Mouse (Mus musculus): Measurements from ENCODE around the gene Cotl1.
A peak's percentile ranks its signal among the peaks of the same experiment; 100 is the strongest.

Gene Cotl1

DNA sequence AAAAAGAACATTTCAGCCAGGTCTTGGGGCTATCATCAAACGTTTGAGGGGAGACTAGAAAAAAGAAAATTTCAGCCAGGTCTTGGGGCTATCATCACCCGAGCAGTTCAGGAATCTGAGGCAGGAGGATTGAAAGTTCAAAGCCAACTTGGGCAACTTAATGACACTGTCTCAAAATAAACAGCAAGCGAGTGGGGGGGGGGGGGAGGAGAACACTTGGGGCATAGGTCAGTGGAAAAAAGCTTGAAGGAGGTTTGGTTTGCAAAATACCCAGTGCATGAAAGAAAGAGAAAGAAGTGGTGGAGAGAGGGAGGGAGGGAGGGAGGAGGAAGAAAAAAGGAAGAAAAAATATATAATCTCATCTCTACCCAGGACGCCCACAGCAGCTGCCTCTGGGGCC, 53.0 kb downstream of the Cotl1 start:
- no peak for DNase-seq (ENCODE audit: low read depth, low spot score)

DNA sequence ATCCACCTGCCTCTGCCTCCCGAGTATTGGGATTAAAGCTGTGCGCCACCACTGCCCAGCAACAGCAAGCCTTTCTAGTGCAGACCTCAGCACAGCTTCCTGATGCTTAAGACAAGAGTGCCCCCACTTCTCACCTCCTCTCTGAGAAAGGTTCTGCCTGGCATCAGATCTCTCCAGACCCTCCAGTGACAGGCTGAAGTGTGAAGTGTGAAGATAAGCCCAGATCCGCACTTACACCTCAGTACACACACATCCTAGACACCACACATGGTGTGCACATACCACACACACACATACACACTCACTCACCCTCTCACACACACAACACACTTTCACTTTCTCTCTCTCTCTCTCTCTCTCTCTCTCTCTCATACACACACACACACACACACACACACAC, 53.5 kb downstream of the Cotl1 start:
- no peak for DNase-seq (ENCODE audit: low read depth, low spot score)

DNA sequence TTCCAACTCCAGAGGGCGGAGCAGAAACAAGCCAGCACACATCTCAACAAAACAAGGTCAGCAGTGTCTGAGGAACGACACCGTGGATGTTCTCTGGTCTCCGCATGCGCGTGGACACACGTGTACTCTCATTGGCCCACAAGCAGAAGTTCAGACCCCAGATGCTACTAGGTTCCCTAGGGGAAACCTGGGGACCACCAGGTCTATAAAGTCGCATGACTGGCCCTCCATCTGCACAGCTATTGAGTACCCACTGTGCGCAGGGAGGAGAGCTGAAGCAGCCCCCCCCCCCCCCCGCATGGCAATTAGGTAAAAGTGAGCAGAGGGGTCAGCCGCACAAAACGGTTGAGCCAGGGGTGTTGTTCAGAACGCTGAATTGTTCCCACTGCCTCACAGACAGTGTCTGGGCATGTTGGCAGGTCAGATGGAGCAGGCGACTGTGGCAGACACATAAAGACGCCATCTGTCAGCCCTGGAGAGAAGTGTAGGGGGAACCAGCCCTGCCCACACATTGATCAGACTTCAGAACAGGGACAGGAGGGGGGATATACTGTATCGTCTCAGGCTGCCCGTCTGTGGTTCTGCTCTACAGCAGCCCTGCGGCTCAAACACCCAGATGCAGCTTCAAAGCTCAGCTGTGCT, 54.5 kb downstream of the Cotl1 start:
- no peak for DNase-seq (ENCODE audit: low read depth, low spot score)

DNA sequence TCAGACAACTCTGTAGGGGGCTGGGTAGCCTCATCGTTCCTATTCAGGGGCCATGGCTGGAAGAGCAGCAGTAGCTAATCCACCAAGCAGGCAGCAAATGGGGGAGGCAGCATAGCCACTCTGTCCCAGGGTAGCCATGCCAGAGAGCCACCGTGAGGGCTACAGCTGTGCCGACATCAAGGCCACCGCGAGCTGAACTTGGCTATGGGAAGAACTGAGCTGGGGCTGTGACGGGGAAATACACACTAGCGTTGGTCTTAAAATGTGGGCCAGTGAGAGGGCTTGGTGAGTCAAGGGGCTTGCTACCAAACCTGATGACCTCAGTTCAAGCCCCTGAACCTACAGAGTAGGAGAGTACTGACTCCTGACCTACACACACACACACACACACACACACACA, 55.7 kb downstream of the Cotl1 start:
- no peak for DNase-seq (ENCODE audit: low read depth, low spot score)

DNA sequence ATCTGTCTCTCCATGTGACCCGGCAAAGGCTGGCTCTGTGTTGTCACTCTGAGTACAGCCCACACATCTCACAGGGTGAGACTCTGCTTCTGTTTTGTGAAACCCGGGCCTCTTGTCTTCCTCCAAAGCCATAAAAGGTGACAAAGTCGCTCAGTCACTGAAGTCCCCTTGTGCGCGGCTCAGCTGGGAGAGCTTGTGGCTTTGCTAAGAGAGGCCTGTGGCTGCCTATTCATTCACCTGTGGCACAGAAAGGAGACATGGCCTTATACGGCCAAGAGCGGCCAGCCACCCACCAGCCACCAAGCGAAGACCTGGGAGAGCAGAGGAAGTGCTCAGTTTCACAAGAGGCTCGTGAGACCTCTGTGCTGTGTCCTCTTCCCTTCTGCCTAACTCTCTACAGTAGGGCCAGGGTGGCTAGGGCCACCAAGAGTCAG, 56.2 kb downstream of the Cotl1 start:
- DNase-seq (ENCODE audit: low read depth, low spot score), result no peak

DNA sequence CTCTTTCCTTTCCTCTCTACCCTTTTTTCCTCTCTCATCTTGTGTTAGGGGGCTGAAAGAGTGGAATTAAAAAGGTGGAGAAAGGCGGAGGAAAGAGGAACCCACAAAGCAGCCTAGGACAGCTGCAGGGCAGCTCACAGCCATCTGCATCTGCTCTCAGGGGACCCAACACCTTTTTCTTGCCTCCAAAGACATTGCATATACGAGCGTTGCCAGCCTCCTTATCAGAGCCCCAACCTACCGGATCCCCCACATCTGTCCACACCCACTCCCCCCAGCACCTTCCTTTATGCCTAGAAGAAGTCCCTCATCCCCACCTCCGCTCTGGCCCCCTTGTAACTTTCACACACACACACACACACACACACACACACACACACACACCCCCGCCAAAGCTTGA, 56.8 kb downstream of the Cotl1 start:
- DNase-seq (ENCODE audit: low read depth, low spot score), result no peak

DNA sequence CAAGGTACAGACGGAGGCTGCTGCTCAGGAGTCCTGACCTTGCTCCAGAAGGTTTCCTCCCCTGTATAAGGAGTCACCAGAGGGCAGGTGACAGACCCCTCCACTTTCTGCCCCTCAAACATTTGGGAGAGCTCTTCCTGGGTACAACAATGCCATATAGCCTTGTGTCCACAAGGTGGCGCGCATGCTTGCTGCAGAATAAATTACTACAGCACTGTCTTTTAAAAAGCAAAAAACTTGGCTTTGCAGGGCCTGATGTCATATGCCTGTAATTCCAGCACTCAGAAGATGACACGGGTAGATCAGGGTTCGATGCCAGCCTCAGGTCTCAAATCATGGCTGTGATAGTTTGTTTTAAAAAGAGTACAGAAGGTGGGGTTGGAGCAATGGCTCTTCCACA, 57.6 kb downstream of the Cotl1 start:
- DNase-seq (ENCODE audit: low read depth, low spot score), result peak; percentile 86

DNA sequence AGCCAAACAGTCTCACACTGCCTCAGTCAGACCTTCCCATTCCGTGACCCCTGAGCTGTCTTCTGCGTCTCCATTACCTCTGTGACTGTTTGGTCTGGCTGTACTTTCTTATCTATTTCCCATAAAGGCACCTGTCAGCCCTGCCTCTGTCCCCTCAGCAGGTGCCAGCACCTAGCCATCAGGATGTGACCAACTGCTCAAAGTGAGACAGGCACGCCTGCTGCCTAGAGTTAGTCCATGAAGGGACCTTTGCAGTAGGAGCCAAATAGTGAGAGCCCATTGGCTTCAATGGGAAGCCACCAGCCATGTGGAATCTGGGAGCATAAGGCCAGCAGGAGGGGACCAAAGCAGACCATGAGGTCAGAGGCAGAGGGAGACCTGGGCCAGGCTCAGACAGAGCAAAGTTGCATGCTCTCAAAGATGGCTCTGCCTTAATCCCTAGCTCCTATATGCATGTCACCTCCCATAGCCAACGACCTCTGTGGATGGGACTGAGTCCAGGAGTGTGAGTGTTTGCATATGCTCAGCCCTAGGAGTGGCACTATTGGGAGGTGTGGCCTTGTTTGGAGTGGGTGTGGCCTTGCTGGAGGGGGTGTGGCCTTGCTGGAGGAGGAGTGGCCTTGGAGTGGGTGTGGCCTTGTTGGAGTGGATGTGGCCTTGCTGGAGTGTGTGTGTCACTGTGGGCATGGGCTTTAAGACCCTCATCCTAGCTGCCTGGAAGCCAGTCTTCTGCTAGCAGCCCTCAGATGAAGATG, 59.1 kb downstream of the Cotl1 start:
- peak; percentile 17 for DNase-seq (ENCODE audit: low read depth, low spot score)

DNA sequence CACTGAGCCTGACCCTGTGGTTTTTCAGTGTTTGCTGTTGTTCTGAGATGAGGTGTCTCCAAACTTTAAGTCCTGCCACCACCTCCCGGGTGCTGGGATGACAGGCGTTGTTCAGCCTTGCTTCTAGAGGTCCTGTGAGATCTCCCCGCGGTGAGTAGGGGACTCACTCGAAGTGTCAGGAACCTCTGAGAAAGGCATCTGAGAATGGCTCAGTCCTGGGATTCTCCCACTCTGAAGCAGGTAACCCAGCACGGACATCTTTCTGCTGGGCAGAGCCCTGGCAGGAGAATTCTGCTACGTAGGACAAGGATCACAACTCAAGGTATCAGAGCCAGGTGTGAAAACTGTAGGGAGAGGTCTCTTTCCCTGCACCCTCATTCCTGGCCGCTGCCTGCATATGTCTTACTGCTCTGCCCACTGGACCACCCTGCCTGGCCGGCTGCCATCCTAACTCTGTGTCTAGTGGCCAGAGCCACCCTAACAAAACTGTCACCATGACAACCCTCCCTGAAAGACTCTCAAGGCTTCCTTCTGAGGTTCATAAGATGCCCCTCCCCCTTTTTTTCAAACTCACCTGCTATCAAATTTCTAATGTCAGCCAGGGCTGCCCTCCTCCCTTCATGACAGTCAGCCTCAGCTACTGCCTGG, 59.8 kb downstream of the Cotl1 start:
- no peak for DNase-seq (ENCODE audit: low read depth, low spot score)

DNA sequence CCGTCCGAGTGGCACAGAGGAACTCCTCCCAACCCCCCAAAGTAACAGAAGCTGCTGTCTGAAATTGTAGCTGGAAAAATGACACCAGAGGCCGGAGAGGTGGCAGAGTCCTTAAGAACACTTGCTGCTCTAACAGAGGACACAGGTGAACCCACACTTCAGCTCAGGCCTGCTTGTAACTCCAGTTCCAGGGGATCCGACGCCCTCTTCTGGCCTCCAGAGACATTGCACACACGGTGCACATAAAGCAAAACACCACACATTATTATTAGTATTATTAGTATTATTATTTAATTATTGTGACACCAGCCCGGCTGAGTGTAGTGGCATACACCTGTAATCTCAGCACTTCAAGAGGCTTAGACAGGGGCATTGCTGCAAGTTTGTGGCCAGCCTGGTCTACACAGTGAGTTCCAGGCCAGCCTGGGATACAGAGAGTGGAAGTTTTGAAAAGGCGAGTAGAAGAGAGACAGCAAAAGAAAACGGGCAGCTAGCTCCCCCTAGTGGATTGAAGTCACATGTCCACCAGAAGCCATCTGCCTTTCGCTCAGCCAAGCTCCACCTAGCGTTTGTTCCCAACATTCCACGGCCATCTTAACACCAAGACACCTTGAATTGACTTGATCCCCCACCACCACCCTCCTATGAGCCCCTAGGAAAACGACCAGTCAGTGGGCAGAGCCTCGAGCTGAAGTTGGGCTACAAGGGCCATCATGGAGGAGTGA, 61.2 kb downstream of the Cotl1 start:
- DNase-seq (ENCODE audit: low read depth, low spot score), result peak; percentile 90

DNA sequence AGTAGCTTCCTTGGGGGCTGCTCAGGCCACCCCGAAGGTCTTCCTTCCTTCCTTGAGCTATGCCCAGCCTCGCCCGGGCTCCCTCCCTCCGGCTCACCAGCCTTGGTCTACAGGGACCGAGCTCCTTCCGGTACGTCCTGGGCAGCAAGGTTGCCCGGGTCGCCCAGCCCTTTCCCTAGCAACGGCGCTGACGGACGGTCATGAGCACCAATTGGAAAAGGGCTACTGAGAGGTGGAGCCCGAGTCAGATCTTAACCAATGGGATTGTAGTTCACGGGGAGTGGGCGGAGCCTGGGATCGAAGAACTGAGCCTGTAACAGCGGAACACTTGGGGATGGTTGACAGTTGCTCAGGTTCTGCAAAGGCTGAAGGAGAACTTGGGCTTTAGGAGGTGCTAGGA, 62.1 kb downstream of the Cotl1 start, which contains the start of gene Tldc1:
Gene Tldc1, minus strand, starts transcription at position 154 of the 400 bp plus-strand sequence.
- DNase-seq (ENCODE audit: low read depth, low spot score), result peak; percentile 96

DNA sequence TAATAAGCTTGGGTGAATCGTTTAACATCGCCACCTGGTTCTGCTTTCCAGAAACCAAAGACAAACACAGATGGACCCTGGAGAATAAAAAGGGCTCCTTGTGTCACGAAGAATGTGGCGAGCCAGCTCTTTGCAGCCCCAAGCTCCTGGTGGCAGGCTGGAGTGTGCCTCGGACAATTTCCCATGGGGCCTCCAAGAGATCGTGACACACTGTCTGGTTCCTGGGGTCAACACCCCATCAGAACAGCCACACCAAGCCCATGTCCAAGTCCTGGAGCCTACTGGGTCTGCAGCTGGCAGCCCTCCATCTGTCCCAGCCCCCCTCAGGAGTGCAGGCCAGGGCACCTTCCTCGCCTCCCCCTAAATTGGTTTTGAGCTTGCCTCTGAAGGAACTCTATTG, 62.6 kb downstream of the Cotl1 start:
- peak; percentile 32 for DNase-seq (ENCODE audit: low read depth, low spot score)

DNA sequence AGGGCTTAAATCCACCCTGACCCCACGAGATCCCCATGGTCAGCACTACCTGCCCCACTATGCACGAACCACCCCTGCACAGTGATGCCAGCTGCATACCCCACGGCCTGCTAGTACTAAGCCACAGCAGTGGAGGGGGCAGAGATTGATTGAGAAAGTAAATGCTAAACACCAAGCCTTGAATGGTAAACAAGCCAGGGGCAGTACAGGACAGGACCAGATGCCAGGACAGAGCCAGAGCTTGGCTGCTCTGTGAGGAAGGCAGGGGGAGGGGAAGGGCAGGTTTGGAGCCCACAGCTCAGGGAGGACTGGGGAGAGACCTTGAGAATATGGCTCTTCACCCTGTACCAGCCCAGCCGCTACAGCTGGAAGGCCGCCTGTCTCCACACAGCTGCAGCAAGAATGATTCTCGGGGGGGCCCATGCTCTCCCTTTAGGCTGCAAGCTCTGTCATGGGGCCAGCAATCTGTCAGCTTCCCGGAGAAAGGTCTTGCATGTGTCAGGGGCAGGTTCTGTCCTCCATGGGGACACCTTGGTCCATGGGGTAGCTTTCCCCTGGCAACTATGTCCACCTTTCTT, 63.6 kb downstream of the Cotl1 start:
- DNase-seq (ENCODE audit: low read depth, low spot score), result no peak

DNA sequence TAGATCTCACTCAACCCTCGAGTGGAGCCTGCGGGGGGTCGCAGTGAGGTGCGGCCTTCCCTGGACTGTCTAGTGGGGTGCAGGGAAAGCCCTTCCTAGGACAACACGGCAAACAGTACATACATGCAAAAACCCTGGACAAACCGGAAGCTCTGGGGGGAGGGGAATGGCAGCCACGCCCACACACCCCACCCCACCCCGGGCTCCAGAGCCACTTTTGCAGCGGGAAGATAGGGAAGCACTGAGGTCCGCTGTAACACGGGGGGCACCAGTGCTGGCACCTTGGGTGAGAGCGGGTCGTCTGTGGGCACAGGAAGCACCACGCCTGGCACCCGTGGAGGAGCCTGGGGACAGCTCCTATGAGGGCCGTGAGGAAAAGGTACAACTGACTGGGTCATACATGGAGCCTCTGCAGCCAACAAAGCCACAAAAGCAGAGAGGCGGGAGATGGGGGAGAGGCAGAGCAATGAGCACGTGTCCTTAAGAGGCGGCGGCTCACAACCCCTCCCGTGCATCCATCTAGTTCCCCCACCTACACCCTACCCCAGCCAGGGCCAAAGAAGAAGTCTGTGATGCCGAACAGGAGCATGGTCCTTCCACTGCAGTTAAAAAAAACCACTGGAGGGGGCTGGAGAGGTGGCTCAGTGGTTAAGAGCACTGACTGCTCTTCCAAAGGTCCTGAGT, 74.4 kb downstream of the Cotl1 start:
- no peak for DNase-seq (ENCODE audit: low read depth, low spot score)

DNA sequence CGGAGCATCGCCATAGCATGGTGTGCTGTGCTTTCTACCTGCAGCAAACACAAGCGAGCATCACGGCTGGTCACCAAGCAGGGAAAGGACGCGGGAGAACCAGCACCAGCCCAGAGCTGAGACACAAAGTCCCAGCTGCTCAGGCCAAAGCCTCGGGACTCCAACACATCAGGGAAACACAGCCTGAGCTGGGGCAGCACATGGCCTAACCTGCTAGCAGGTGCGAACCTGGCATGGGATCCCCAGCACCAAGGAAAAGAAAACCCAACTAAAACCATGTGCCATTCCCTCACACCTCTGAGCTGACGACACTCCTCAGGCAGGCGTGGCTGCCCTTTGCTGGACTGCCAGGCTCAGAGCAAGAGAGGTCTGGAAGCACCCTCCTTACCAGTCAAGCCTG, 75.0 kb downstream of the Cotl1 start:
- DNase-seq (ENCODE audit: low read depth, low spot score), result no peak

DNA sequence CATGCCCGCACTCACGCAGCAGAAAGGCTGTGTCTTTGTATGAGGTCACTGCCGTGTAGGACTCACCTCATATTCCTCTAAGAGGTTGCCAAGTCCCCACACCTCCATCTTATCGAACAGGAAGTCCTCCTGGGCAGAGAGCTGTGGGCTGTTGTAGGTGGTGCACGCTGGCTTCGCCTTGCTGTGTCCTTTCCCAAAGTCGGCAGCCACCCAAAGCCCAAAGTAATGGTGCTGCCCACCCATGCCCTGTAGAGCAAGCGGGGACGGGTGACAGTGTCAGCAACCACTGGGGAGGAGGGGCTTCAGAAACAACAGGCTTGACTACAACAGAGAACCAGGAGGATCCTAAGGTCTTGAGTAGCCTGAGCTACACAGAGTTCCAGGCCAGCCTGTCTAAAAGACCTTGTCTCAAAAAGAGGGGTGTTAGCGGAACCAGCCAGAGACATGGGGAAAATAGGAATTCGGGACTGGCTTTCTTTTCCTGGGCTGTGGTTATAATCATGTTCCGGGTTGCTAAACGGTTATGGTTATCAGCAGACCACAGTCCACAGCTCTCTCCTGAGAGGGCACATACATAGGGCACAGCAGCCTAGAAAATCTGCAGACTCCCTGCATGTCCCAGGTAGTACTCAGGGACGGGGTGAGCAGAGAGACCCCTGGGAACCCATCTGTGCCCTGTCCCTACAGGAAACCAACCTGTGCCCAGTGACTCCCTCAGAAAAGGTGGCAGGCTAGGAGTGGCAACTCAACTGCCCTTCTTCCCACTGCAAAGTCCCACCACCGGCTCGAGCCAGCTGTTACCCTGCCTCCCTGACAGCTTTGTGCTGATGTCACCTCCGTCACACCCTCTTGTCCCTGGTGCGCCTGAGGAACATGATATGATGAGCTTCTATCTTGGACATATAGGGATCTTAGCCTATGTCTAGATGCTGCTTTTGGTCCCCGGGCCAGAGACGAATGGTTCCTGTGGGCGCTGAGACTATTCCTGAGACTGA, 77.8 kb downstream of the Cotl1 start:
- DNase-seq (ENCODE audit: low read depth, low spot score), result no peak

DNA sequence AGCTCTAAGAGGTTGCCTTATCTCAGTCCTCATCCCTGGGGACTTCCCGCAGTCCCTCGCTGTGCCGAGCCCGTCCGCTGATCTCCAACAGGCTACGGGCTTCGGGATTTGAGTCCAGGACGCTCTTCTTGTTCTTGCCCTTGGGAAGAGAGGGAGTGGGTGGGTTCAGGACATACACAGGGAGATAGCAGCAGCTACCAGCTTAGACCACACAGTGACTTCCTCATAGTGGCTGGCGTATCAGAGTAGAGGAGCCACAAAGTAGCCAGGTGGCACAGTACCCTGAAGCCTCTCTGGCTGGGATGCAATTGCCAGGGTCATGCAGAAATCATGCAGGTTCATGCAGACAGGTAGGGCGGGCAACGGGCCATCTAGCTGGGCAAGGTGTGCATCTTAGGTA, 78.7 kb downstream of the Cotl1 start:
- DNase-seq (ENCODE audit: low read depth, low spot score), result no peak
